Mouse (Mus musculus) thymus, postnatal 36 days (tissue): Measurements from ENCODE around the gene Rprd2.

Experiments used
- DNase-seq, 2 experiments: peaks; one replicate each; pipeline ENCODE4 v3.0.0; 2022; ENCODE audit warnings: mixed read lengths in 2 of 2

The Rprd2 gene

DNA sequence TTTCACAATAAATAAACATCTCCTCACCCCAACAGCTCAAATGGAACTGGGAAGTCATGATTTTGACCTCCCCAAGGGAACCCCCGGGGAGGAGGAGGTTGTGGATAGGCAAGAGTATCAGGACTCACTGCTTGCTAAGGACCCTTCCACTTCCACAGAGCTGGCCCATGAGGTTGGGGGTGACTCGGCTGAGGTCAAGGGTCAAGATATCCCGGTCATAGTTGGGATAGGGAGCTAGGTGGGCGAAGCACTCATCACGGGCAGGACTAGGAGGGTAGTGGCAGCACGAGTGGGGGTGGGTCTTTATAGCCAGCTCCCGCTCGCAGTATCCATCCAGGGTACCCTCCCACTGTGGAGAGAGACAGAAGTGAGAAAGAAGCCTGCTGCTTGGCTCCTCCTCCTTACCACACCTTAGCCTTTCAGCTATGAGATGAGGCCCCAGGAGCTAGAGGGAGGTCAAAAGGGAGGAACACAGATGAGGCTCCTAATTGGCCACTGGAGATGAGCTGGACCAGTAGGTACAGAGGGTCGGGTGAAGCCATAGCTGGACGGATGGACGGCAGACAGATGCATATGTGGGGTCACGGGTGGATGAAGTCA lies 83.5 kb downstream of the Rprd2 start:
- DNase-seq, result no peak

DNA sequence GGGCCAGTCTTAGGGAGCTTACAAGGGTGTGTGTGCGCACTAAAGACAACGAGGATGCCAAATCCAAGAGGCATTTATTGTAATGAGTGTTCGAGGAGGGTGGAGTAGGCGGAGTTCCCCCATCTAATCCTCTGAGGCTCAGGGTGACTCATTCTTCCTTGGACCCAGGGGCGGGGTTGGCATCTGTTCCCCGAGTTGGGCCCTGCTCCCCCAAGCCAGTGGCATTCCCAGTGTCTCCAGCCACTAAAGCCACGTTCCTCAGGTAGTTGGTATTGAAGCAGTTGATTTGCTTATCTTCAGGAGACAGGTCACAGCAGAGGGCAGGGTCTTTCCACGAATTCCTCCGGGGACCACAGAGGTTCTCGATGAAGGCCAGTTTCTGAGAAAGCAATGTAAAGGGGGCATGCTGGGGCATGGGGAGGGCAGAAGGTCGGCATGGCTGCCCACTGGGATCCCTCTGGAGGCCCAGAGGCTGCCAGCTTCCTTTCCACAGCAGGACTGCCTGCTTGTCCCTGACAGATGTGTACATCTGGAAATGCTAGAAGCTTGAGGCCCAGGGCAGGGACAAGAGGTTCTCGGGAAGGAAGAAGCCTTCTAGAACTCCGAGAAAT lies 84.5 kb downstream of the Rprd2 start:
- DNase-seq, result no peak

DNA sequence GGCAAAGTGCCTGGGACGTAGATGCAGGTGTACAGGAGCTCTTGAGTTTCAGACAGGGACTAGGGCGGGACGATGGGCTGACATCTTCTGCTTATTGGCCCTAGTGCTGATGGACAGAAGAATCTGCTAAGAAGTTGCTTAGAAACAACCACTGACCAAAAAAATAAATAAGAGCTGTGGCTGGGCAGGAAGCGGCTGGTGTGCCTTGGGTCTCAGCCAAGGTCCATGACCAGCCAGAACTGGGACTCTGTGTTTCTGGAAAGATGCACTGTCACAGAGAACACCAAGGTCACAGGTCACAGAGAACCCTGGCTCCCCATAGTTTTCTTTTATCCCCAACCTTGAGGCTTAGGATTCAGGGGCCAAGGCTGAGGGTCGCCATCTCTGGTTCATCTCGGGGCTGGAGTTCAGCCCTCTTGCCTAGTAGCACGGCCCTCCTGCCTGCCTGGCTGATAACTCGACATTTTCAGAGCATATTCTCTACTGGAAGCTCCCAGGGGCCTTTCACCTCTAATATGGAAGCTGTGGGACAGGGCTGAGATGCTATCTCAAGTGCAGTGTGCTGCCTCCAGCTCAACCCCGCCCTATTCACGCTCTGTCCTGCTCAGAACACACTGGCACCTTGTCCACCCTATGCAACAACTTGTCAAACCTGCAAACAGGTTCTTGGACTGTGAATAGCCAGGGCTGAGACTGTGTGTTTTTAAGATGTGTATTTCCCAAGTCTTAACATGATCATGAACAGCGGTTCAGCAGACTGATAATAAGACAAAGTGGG lies 85.7 kb downstream of the Rprd2 start:
- no peak for DNase-seq

DNA sequence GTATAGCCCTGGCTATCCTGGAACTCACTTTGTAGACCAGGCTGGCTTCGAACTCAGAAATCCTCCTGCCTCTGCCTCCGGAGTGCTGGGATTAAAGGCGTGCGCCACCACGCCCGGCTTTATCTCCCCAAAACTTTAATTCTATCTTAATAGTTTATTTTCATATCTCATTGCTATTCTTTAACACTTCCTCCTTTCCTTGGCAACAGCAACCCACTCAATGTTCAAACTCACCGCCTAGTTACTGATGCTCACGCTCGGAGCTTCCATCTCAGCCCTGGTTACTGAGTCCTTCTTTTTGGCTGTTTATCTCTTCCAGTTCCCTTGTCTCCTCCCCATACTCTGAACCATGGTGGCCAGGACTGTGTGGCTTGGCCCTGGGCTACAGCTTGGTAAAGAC lies 86.4 kb downstream of the Rprd2 start:
- no peak for DNase-seq

DNA sequence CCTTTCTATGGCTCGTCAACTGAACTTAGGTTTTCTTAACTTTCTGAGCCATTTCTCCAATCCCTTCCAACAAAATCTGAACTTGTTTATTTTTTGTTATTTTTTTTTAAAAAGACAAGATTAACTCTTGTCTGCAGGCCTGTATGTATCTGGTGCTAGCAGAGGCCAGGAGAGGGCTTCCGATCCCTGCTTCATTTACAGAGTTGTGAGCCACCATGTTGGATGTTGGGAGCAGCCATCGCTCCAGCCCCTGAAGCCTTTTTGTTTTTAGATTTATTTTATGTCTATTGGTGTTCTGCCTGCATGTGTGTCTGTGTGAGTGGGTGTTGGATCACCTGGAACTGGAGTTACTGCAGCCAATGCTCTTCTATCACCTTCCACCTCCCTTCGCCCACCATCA lies 86.9 kb downstream of the Rprd2 start:
- no peak for DNase-seq

DNA sequence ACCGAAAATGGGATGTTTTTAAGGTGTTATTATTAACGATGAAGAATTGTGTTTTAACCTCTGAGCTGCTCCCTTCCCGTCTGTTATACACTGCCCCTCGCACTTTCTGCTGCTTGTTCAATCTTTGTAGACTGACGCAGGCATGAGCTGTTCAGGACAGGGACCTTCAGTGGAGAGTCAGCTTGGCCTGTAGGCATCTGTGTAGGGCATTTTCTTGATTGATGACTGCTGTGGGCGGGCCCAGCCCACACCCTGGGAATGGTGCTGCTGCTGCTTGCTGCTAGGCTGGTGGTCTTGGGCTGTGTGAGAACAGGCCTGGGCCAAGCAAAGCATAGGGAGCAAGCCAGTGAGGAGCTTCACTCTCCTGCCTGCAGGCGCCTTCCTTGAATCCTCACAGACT lies 88.2 kb downstream of the Rprd2 start:
- DNase-seq, result no peak

DNA sequence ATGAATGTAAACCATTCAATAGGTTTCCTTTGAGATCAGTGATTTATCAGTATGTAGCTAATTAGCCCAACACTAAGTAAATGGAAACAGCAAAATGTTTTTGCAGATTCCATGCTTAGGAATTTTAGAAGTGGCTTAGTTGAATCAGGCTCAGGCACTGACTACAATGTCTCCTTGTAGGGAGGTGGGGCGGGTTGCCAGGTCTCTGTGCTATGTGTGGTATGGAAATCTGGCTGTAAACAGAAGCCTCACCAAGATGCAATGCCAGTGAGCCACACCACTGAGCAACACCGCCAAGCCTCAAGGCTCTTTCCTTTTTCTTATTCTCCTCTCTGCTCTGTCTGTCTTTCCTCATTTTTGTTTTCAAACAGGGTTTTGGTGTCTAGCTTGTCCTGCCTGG lies 89.8 kb downstream of the Rprd2 start:
- no peak for DNase-seq

DNA sequence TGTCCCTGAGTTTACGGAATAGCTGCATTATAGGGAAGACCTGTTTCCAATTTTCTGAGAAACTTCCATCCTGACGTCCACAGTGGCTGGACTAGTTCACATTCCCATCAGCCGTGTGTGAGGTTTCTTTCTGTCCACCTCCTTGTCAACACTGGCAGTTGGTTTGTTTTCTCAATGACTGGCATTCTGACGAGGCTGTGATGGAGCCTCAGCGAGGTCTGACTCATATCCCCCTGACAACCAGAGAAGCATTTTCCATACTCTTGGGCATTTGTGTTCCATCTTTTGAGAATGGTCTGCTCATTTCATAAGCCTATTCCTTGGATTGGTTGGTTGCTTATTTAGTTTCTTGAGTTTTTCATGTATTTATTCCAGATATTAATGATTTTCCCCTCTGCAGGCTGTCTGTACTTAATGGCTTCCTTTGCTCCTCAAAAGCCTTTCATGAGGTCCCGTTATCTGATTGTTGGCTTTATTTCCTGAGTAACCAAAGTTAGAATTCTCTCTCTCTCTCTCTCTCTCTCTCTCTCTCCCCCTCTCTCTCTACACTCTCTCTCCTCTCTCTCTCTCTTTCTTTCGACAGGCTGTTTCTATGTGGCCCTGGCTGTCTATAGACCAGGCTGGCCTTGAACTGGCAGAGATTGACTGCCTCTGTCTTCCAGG lies 91.8 kb downstream of the Rprd2 start:
- DNase-seq, result no peak

DNA sequence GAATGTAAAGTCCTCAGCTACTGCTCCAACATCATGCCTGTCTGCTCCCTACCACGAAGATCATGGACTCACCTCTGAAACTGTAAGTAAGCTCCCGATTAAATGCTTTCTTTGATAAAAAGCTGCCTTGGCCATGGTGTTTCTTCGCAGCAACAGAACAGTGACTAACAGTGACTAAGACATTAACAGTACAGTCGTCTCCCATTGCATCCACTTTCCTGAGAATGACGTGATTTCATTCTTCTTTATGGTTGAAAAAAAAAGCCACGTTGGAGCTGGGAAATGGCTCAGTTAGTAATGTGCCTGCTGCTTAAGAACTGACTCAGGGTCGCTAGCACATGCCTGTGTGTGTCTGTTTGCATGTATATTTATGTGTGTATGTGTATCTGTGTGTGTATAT lies 92.8 kb downstream of the Rprd2 start:
- no peak for DNase-seq

DNA sequence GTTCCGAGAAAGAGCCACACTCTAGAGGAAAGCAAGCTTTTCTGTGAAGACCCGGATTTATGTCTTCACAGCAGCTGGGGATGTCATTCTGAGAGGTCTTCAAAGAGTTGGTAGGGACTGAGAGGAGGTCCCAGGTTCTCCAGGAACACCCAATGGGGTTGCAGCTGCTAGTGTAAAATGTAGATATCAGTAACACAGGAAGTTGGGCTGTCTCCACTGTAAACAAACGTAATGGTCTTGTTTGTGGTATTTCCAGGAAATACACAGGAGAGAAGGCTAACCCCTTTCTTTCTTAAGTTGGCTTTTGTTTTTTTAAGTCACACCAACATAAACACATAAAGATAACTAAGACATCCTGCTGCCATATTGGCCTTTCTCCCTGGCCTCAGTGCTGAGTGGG lies 96.3 kb downstream of the Rprd2 start:
- no peak for DNase-seq

DNA sequence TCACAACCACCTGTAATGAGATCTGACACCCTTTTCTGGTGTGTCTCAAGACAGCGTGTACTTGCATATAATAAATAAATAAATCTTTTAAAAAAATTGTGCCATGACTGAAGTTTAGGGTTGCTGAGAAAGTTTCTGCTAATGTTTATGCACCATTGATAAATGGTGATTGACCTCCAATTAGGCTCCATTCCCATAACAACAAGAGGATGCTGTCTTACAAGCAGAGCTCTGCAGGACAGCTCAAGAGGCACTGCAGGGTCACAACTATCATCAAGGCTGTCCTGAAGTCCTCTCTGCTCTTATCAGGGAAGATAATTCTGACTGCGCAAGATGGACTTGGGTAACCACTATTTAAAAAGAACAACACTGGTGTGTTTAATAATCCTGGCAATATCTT lies 100.5 kb downstream of the Rprd2 start:
- DNase-seq, result no peak

DNA sequence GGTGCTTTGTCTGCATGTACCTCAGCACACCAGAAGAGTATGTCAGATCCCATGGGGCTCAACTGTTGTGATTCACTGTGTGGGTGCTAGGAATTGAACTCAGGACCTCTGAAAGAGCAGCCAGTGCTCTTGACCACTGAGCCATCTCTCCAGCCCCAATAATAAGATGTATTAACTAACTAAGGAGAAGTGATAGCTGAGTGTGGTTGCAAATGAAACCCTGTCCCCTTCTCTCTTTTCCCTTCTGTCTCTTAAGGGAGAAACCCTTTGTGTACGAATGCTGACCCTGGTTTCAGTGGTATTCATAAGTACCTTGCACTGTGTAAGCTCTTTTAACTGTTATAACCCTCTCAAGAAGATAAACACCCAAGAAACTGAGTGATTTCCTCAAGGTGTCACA lies 102.6 kb downstream of the Rprd2 start:
- DNase-seq, result no peak
